Mouse (Mus musculus) erythroblast, embryonic 14.5 days (primary cell): ENCODE data around the gene Uqcc1.

Experiments
- GATA1 ChIP-seq: IDR thresholded peaks from 2 replicates; pipeline ENCODE4 v1.6.1; 2012; ENCODE audit warnings: low read length, inconsistent platforms, mixed read lengths
- TAL1 ChIP-seq: IDR thresholded peaks from 3 replicates; pipeline ENCODE4 v1.6.1; 2012; ENCODE audit warnings: low read length, inconsistent platforms, mixed read lengths

DNA sequence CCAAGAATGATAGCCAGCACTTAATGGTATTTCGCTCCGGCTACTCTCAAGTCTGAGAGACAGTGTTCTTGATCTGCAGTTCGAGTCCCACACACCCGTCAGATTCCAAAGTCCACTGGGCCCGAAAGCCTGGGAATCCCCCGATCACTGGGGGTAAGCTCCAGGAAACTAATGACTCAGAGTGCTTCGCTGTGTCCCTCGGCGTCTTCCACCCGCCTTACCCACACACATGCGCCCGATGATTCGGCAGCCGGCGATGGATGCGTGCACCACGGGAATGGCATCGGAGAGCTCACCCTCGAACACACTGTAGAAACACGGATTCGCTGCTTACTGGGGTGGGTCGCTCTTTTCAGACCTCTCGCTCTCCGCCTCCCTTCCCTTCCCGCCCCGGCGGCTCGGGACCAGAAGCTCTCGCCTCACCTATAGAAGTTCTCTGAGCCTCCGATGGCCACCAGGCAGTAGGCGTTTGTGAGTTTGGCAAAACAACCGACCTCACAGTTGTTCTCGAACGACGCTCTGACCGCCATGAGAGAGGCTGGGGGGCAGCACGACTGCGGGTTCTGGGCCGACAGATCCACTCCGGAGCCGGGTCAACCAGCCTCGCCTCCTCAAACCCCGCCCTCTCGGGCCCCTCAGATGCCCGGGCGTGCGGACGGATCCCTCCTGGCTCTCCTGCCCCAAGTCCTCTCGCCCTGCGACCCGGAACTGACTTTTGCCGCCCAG is 104.0 kb downstream of the Uqcc1 start:
- TF ChIP-seq GATA1 (no peak), TAL1 (no peak)
